Mouse (Mus musculus): ENCODE measurements around the gene Mad1l1.

- no peak for TF ChIP-seq CTCF (IDR thresholded peaks at IDR 0.05; ENCODE audit: insufficient read depth, low read depth, low read length)
- TF ChIP-seq POLR2A (IDR thresholded peaks at IDR 0.05; ENCODE audit: insufficient read depth, low read depth, low read length) = no peak
These were observed 227.9 kb downstream of the Mad1l1 start for GRCm38 (mm10) chr5:140093489-140093888.
